Mouse (Mus musculus): ENCODE data around the gene Sohlh1.

GRCm38 (mm10) chr2:25853998-25854397 is 7.0 kb upstream of the Sohlh1 start:
- TF ChIP-seq CTCF (IDR thresholded peaks at IDR 0.05; ENCODE audit: borderline replicate concordance, insufficient read depth, low read length) (no peak), POLR2A (IDR thresholded peaks at IDR 0.05; ENCODE audit: low read depth, low read length) (no peak)

Measured in embryonic fibroblast, embryonic 13.5 days (primary cell).